Mouse (Mus musculus) embryonic fibroblast, embryonic 13.5 days (primary cell): ENCODE results near the gene Orm1.

Experiments used
- CTCF ChIP-seq: IDR thresholded peaks from 2 replicates; pipeline ENCODE4 v1.5.1; 2011; ENCODE audit warnings: mild to moderate bottlenecking, control low read depth, low read length, moderate library complexity, borderline replicate concordance; ENCODE audit not compliant: insufficient read depth
- POLR2A ChIP-seq: IDR thresholded peaks from 2 replicates; pipeline ENCODE4 v1.6.1; 2011; ENCODE audit warnings: low read depth, mild to moderate bottlenecking, control low read depth, low read length, moderate library complexity

GRCm38 (mm10) chr4:63375367-63375766 lies 31.0 kb downstream of the Orm1 start:
- TF ChIP-seq CTCF (no peak), POLR2A (no peak)
